Mouse (Mus musculus) brown adipose tissue, adult 24 weeks (tissue): ENCODE data around the gene Sfrp5. TPM values are rescaled to one million over a fixed set of nuclear protein-coding genes. Genes with fewer than 3 reads are reported as not detected.

ENCODE experiments used
- H3K27ac ChIP-seq: fragments of 200-500 bp; replicated peaks from 2 replicates; pipeline ENCODE4 v1.5.1; 2012; ENCODE audit warnings: low read depth, mild to moderate bottlenecking, low read length
- H3K4me1 ChIP-seq: fragments of 200-500 bp; 2 replicates; pipeline ENCODE4 v1.6.1; 2012; ENCODE audit warnings: low read length, mixed read lengths; ENCODE audit not compliant: control insufficient read depth, insufficient read depth, insufficient read length
- H3K4me3 ChIP-seq: fragments of 200-500 bp; 2 replicates; pipeline ENCODE4 v1.5.1; 2012; ENCODE audit warnings: low read depth, mild to moderate bottlenecking, low read length, moderate library complexity; ENCODE audit not compliant: insufficient read depth
- polyA plus RNA-seq: library from polyadenylated mRNA; stranded (reverse); fragments of >200 nt; gene quantifications from 2 replicates; pipeline ENCODE4 v1.2.4, GENCODE M21; 2012; ENCODE audit not compliant: missing spikeins, insufficient read depth, insufficient read length

Sfrp5 gene
- polyA plus RNA-seq, 1 experiment, result 4.7 TPM

- Histone ChIP-seq H3K27ac (no peak overlapping the region), H3K4me1 (no peaks in the 10 kb centered on the region), H3K4me3 (no peak overlapping the region)
These were observed 25.2 kb downstream of the Sfrp5 start for GRCm38 (mm10) chr19:42176841-42177240.

- Histone ChIP-seq H3K27ac (0 out of 2 replicates have a peak overlapping the region, but pooled peaks have one; percentile 1), H3K4me1 (peaks cover 6% of the 10 kb centered on the region), H3K4me3 (peak overlapping the region; percentile 83)
These were observed 31.8 kb downstream of the Sfrp5 start for GRCm38 (mm10) chr19:42170025-42170969.

GRCm38 (mm10) chr19:42169322-42169975 lies 32.6 kb downstream of the Sfrp5 start:
- Histone ChIP-seq H3K27ac (no peak overlapping the region), H3K4me3 (no peak overlapping the region), H3K4me1 (peaks cover 6% of the 10 kb centered on the region)

GRCm38 (mm10) chr19:42167489-42167888 lies 34.6 kb downstream of the Sfrp5 start:
- H3K4me3 ChIP-seq, result no peak overlapping the region
- H3K27ac ChIP-seq, result no peak overlapping the region

GRCm38 (mm10) chr19:42166766-42167165 lies 35.3 kb downstream of the Sfrp5 start:
- Histone ChIP-seq H3K27ac (no peak overlapping the region), H3K4me3 (no peak overlapping the region), H3K4me1 (peaks cover 6% of the 10 kb centered on the region)

More at GRCm38 (mm10) chr19:42167489-42167888, 34.6 kb downstream of the Sfrp5 start:
- peaks cover 6% of the 10 kb centered on the region for H3K4me1 ChIP-seq

- Histone ChIP-seq H3K27ac (no peak overlapping the region), H3K4me1 (peaks cover under 1% of the 10 kb centered on the region; the same call in 1 of the 2 replicates), H3K4me3 (peak overlapping the region; percentile 31; the same call in 1 of the 2 replicates)
These were observed 35.9 kb downstream of the Sfrp5 start for GRCm38 (mm10) chr19:42166130-42166529.

- Histone ChIP-seq H3K27ac (no peak overlapping the region), H3K4me1 (no peaks in the 10 kb centered on the region), H3K4me3 (no peak overlapping the region)
These were observed 37.9 kb downstream of the Sfrp5 start for GRCm38 (mm10) chr19:42164188-42164587.

- H3K27ac ChIP-seq, result no peak within 1 kb of the TSS
- no peak within 1 kb of the TSS for H3K4me3 ChIP-seq
- no peaks in the 10 kb centered on the region for H3K4me1 ChIP-seq
These were observed 38.3 kb downstream of the Sfrp5 start, which contains the start of gene Zfyve27 for GRCm38 (mm10) chr19:42163764-42164163. Zfyve27 (plus strand) TSS chr19:42163951.

GRCm38 (mm10) chr19:42158246-42159017 lies 43.6 kb downstream of the Sfrp5 start:
- Histone ChIP-seq H3K4me3 (no peak overlapping the region), H3K4me1 (no peaks in the 10 kb centered on the region), H3K27ac (no peak overlapping the region)

- no peaks in the 10 kb centered on the region for H3K4me1 ChIP-seq
- peak overlapping the region; percentile 60 for H3K27ac ChIP-seq
- no peak overlapping the region for H3K4me3 ChIP-seq
These were observed 44.4 kb downstream of the Sfrp5 start for GRCm38 (mm10) chr19:42157493-42158237.

GRCm38 (mm10) chr19:42151990-42152389 lies 50.1 kb downstream of the Sfrp5 start:
- Histone ChIP-seq H3K4me3 (no peak overlapping the region), H3K27ac (no peak overlapping the region), H3K4me1 (peaks cover 9% of the 10 kb centered on the region)

GRCm38 (mm10) chr19:42148569-42148860 lies 53.5 kb downstream of the Sfrp5 start:
- Histone ChIP-seq H3K4me1 (peaks cover 16% of the 10 kb centered on the region), H3K4me3 (peak overlapping the region; percentile 79), H3K27ac (peak overlapping the region; percentile 84)
